Mouse (Mus musculus): Measurements from ENCODE around the gene Snrk. TPM values are rescaled to one million over a fixed set of nuclear protein-coding genes. Genes with fewer than 3 reads are reported as not detected.

The Snrk gene
- polyA plus RNA-seq, 1 experiment from 2014 or later = 34.0 TPM

DNA sequence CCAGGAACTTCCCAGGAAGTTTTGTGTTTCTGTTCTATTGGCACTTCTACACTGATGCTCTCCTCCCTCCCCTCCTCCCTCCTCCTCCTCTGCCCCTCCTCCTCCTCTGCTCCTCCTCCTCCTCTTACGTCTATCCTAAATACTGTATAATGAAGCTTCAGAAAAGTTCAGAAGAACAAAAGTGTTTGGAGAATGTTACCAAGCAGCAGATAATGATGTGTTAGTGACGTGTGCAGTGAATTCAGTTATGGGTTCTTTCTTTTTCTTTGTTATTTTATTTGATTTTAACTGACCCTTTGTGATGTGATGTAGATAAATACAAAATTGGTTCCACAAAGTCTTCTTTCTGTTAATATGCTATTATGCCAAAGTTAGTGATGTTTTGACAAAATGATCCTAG, 22.2 kb downstream of the Snrk start:
- no peak overlapping the region for H3K9ac ChIP-seq (ENCODE audit: low read length)
- DNase-seq (ENCODE audit: low spot score) = no peak
- no peaks in the 10 kb centered on the region for H3K27me3 ChIP-seq (ENCODE audit: control insufficient read depth, insufficient read depth, low read length)
- no peak for ATAC-seq (ENCODE audit: low FRiP score, low TSS enrichment)
- no peaks in the 10 kb centered on the region for H3K9me3 ChIP-seq (ENCODE audit: control insufficient read depth, low read length)
- peaks cover 4% of the 10 kb centered on the region; the same call in 1 of the 2 replicates for H3K4me1 ChIP-seq (replicated peaks; ENCODE audit: control insufficient read depth, insufficient read depth)
- WGBS = 52% methylated on average over 2 of the region's 2 CpGs
- no peak overlapping the region for H3K27ac ChIP-seq (replicated peaks)
- H3K4me2 ChIP-seq (replicated peaks; ENCODE audit: low read depth) = no peak overlapping the region
- H3K36me3 ChIP-seq (ENCODE audit: control insufficient read depth, insufficient read depth, low read length) = peaks cover 8% of the 10 kb centered on the region
- no peak for TF ChIP-seq EP300 (optimal IDR thresholded peaks at IDR 0.05)
- no peak for TF ChIP-seq CTCF (IDR thresholded peaks at IDR 0.05; ENCODE audit: low read depth)
- no peak overlapping the region for H3K4me3 ChIP-seq (ENCODE audit: low read depth, low read length)

DNA sequence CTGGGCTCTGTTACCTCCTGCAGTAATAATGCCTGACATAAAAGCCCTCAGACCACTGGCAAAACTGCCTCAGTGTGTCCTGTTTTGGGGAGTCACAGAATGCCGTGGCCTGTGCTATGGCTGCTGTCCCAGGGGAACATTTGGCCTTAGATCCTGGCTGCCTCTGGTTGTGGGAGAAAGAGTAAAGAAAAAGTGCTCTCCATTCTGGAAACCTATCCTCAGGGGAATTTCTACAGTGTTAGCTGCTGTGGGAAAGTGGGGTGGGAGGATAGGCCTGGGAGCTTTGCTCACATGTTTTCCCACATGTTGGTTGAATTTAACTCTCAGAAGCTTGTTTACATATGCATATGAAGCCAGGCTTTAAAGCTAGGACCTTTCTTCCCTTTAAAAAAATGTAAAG, 26.2 kb downstream of the Snrk start:
- TF ChIP-seq EP300 (optimal IDR thresholded peaks at IDR 0.05) = no peak
- TF ChIP-seq CTCF (IDR thresholded peaks at IDR 0.05; ENCODE audit: low read depth) = no peak
- H3K27ac ChIP-seq (replicated peaks) = peak overlapping the region; percentile 40; the same call in 1 of the 2 replicates
- peaks cover 8% of the 10 kb centered on the region for H3K36me3 ChIP-seq (ENCODE audit: control insufficient read depth, insufficient read depth, low read length)
- no peak overlapping the region for H3K4me3 ChIP-seq (ENCODE audit: low read depth, low read length)
- ATAC-seq (ENCODE audit: low FRiP score, low TSS enrichment) (no peak), DNase-seq (ENCODE audit: low spot score) (no peak)
- H3K27me3 ChIP-seq (ENCODE audit: control insufficient read depth, insufficient read depth, low read length) = no peaks in the 10 kb centered on the region
- no peak overlapping the region for H3K9ac ChIP-seq (ENCODE audit: low read length)
- WGBS = 60% methylated on average over 1 of the region's 1 CpGs
- 0 out of 2 replicates have a peak, but pooled peaks cover 5% of the 10 kb centered on the region for H3K4me1 ChIP-seq (replicated peaks; ENCODE audit: control insufficient read depth, insufficient read depth)
- H3K4me2 ChIP-seq (replicated peaks; ENCODE audit: low read depth) = no peak overlapping the region
- no peaks in the 10 kb centered on the region for H3K9me3 ChIP-seq (ENCODE audit: control insufficient read depth, low read length)

DNA sequence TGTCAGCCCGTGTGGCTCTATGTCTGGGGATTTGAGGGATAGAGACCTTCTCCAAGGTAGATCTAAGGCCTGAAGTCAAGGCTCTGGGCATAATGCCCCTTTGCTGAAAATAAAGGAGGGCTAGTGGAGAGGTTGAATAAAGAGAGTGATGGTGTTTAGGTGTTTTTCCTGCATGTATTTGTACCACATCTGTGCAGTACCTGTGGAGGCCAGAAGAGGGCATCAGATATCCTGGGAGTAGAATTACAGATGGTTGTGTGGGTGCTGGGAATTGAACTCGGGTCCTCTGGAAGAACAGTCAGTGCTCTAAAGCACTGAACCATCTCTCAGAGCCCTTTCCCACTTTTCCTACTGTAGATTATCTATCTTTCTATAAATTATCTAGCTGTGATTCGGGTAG, 27.7 kb downstream of the Snrk start:
- WGBS = 98% methylated on average over 3 of the region's 3 CpGs
- Histone ChIP-seq H3K27ac (replicated peaks) (no peak overlapping the region), H3K9ac (ENCODE audit: low read length) (no peak overlapping the region), H3K4me2 (replicated peaks; ENCODE audit: low read depth) (no peak overlapping the region), H3K9me3 (ENCODE audit: control insufficient read depth, low read length) (no peaks in the 10 kb centered on the region), H3K36me3 (ENCODE audit: control insufficient read depth, insufficient read depth, low read length) (peaks cover 6% of the 10 kb centered on the region), H3K4me1 (replicated peaks; ENCODE audit: control insufficient read depth, insufficient read depth) (0 out of 2 replicates have a peak, but pooled peaks cover 5% of the 10 kb centered on the region), H3K4me3 (ENCODE audit: low read depth, low read length) (no peak overlapping the region), H3K27me3 (ENCODE audit: control insufficient read depth, insufficient read depth, low read length) (no peaks in the 10 kb centered on the region)
- ATAC-seq (ENCODE audit: low FRiP score, low TSS enrichment) (no peak), DNase-seq (ENCODE audit: low spot score) (no peak)
- TF ChIP-seq EP300 (optimal IDR thresholded peaks at IDR 0.05) (no peak), CTCF (IDR thresholded peaks at IDR 0.05; ENCODE audit: low read depth) (peak; percentile 50)

DNA sequence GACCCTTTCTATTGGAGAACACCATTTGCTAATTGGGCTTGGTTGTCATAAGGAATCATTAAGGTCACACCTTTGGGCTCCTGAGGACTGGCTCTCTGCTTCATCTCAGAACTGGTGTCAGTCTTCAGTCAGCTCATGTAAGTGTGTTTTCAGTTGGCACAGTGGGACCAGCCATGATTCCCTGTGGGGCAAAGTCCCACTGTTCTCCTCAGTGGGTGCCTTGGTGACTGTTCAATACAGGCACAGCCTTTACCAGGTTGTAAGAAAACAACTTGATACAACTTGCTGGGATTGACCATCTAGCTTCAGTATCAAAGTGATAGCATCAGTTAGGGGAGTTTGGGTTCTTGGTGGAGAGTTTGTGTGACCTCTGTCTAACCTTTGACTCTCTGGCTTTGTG, 28.6 kb downstream of the Snrk start:
- DNase-seq (ENCODE audit: low spot score) (no peak), ATAC-seq (ENCODE audit: low FRiP score, low TSS enrichment) (no peak)
- Histone ChIP-seq H3K9me3 (ENCODE audit: control insufficient read depth, low read length) (no peaks in the 10 kb centered on the region), H3K9ac (ENCODE audit: low read length) (no peak overlapping the region), H3K4me1 (replicated peaks; ENCODE audit: control insufficient read depth, insufficient read depth) (0 out of 2 replicates have a peak, but pooled peaks cover 2% of the 10 kb centered on the region), H3K36me3 (ENCODE audit: control insufficient read depth, insufficient read depth, low read length) (peaks cover 6% of the 10 kb centered on the region), H3K27me3 (ENCODE audit: control insufficient read depth, insufficient read depth, low read length) (no peaks in the 10 kb centered on the region), H3K27ac (replicated peaks) (peak overlapping the region; percentile 30), H3K4me3 (ENCODE audit: low read depth, low read length) (no peak overlapping the region), H3K4me2 (replicated peaks; ENCODE audit: low read depth) (no peak overlapping the region)
- TF ChIP-seq EP300 (optimal IDR thresholded peaks at IDR 0.05) (no peak), CTCF (IDR thresholded peaks at IDR 0.05; ENCODE audit: low read depth) (no peak)

DNA sequence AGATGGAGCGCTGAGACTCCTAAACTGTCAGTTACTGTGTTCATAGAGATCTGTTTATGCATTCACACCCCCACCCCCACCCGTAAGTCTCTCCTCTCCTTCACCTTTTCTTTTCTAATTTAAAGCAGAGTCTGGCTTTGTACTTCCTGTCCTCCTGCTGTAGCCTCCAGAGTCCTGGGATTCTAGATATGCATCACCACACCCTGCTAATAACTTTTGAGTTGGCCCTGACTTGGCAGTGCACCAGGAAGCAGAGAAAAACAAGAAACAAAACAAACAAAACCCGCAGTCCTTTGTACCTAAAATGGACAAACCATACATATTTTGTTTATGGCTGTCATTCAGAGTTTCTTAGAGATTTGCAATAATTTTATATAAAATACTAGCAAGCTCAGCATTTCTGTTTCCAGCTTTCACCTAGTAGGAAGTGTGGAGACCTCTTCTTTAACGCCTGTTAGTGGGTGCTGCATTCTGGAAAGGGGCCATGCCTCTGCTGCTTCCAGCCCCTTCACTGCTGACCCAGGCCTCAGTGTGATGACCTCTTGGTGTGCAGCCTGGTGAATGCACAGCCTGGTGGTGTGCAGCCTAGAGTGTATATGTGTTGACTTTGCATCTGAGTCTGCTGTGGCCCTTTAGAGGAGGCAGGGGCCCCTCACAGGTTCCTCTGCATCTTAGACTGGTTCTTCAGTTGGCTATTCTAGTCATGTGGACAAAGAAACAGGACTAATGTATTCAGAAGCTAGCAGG, 29.2 kb downstream of the Snrk start:
- no peak for ATAC-seq (ENCODE audit: low FRiP score, low TSS enrichment)
- no peak overlapping the region for H3K4me3 ChIP-seq (ENCODE audit: low read depth, low read length)
- H3K9ac ChIP-seq (ENCODE audit: low read length) = no peak overlapping the region
- no peaks in the 10 kb centered on the region for H3K9me3 ChIP-seq (ENCODE audit: control insufficient read depth, low read length)
- peaks cover 6% of the 10 kb centered on the region for H3K36me3 ChIP-seq (ENCODE audit: control insufficient read depth, insufficient read depth, low read length)
- no peak for TF ChIP-seq CTCF (IDR thresholded peaks at IDR 0.05; ENCODE audit: low read depth)
- no peak for TF ChIP-seq EP300 (optimal IDR thresholded peaks at IDR 0.05)
- no peaks in the 10 kb centered on the region for H3K27me3 ChIP-seq (ENCODE audit: control insufficient read depth, insufficient read depth, low read length)
- peak; percentile 38 for DNase-seq (ENCODE audit: low spot score)
- no peak overlapping the region for H3K4me2 ChIP-seq (replicated peaks; ENCODE audit: low read depth)
- whole genome bisulfite sequencing = 57% methylated on average over 4 of the region's 4 CpGs
- peak overlapping the region; percentile 30 for H3K27ac ChIP-seq (replicated peaks)
- 0 out of 2 replicates have a peak, but pooled peaks cover 2% of the 10 kb centered on the region for H3K4me1 ChIP-seq (replicated peaks; ENCODE audit: control insufficient read depth, insufficient read depth)

DNA sequence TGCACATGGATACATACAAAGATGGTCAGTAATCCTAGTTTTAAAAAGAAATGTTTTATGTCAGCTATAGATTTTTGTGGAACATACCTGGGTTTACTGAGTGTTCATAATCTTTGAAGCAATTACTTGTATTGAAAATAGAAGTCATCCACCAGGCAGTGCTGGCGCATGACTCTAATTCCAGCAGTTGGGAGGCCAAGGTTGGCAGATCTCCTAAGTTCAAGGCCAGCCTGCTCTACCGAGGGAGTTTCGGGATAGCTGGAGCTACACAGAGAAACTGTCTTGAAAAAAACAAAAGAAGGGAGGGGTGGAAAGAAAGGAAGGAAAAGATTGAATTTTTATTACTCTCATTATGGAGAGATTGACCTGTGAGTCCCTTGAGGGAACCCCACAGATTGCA, 31.3 kb downstream of the Snrk start:
- TF ChIP-seq CTCF (IDR thresholded peaks at IDR 0.05; ENCODE audit: low read depth) = no peak
- no peak for TF ChIP-seq EP300 (optimal IDR thresholded peaks at IDR 0.05)
- H3K36me3 ChIP-seq (ENCODE audit: control insufficient read depth, insufficient read depth, low read length) = peaks cover 6% of the 10 kb centered on the region
- WGBS = 83% methylated on average over 3 of the region's 3 CpGs
- H3K4me2 ChIP-seq (replicated peaks; ENCODE audit: low read depth) = no peak overlapping the region
- H3K4me1 ChIP-seq (replicated peaks; ENCODE audit: control insufficient read depth, insufficient read depth) = 0 out of 2 replicates have a peak, but pooled peaks cover 2% of the 10 kb centered on the region
- no peak overlapping the region for H3K4me3 ChIP-seq (ENCODE audit: low read depth, low read length)
- H3K27me3 ChIP-seq (ENCODE audit: control insufficient read depth, insufficient read depth, low read length) = no peaks in the 10 kb centered on the region
- H3K9ac ChIP-seq (ENCODE audit: low read length) = no peak overlapping the region
- DNase-seq (ENCODE audit: low spot score) (no peak), ATAC-seq (ENCODE audit: low FRiP score, low TSS enrichment) (no peak)
- no peaks in the 10 kb centered on the region for H3K9me3 ChIP-seq (ENCODE audit: control insufficient read depth, low read length)
- H3K27ac ChIP-seq (replicated peaks) = no peak overlapping the region

All from stomach, postnatal 0 days (tissue).